Mouse (Mus musculus): ENCODE results near the gene Nkrf. TPM values are rescaled to one million over a fixed set of nuclear protein-coding genes. Genes with fewer than 3 reads are reported as not detected.

Nkrf gene
- total and polyA plus RNA-seq, 2 experiments from 2014 or later = 10.5 to 22.7 TPM

DNA sequence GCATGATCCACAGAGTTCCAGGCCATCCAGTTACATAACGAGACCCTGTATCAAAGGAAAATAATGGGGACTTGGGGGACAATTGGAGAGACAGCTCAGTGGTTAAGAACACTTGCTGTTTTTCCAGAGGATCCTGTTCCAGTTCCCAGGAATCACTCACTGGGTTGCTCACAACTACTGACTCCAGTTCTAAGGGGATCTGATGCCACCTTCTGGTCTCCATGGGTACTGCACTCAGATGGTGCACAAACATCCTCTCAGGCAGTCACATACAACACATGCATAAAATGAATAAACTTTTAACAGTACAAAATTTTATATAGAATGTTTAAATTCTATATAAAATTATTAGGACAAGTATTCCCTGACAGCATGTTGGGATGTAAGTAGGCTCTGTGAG, 18.0 kb downstream of the Nkrf start:
- Histone ChIP-seq H3K4me1 (ENCODE audit: insufficient read depth) (no peaks in the 10 kb centered on the region), H3K27ac (ENCODE audit: low read depth, low read length) (no peak overlapping the region), H3K4me2 (ENCODE audit: low read depth) (no peak overlapping the region), H3K27me3 (ENCODE audit: insufficient read depth, low read length) (no peaks in the 10 kb centered on the region), H3K9me3 (ENCODE audit: low read length) (no peaks in the 10 kb centered on the region), H3K4me3 (ENCODE audit: low read depth, low read length) (no peak overlapping the region), H3K36me3 (ENCODE audit: insufficient read depth) (no peaks in the 10 kb centered on the region), H3K9ac (no peak overlapping the region)
- no peak for DNase-seq
- TF ChIP-seq CTCF (IDR thresholded peaks at IDR 0.05; ENCODE audit: low read depth) = peak; percentile 48
- no peak for ATAC-seq
- WGBS = 91% methylated on average over 1 of the region's 1 CpGs

DNA sequence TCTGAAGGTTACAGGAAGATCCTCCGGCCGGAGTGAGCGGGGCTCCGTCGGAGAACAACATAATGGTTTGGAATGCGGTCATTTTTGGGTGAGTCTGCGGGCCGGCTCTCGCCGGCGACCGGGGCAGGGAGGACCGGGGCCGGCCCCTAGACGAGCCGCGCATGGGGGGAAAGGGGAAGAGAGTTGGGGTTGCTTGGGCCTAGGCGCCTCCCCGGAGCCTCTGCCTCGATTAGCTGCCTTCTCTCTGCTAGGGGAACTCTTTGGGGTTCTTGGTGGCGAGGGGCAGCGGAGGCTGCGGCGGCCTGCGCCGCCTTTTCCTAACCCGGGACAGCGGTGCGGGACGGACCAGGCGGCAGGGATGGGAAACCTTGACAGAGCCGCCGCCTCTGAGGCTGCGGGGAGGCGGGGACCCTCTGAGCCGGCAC, 28.0 kb downstream of the Nkrf start:
- Histone ChIP-seq H3K4me2 (ENCODE audit: low read depth) (peak overlapping the region; percentile 52), H3K4me1 (ENCODE audit: insufficient read depth) (no peaks in the 10 kb centered on the region), H3K9me3 (ENCODE audit: low read length) (no peaks in the 10 kb centered on the region), H3K27ac (ENCODE audit: low read depth, low read length) (peak overlapping the region; percentile 64; the same call in 1 of the 2 replicates), H3K27me3 (ENCODE audit: insufficient read depth, low read length) (no peaks in the 10 kb centered on the region), H3K36me3 (ENCODE audit: insufficient read depth) (no peaks in the 10 kb centered on the region), H3K9ac (peak overlapping the region; percentile 62), H3K4me3 (ENCODE audit: low read depth, low read length) (peak overlapping the region; percentile 58)
- peak; percentile 17 for DNase-seq
- TF ChIP-seq CTCF (IDR thresholded peaks at IDR 0.05; ENCODE audit: low read depth) = no peak
- 32% methylated on average over 29 of the region's 36 CpGs for WGBS
- ATAC-seq = peak; percentile 57

- H3K9me3 ChIP-seq (ENCODE audit: low read length) = no peaks in the 10 kb centered on the region
- peak overlapping the region; percentile 58 for H3K4me3 ChIP-seq (ENCODE audit: low read depth, low read length)
- DNase-seq = peak; percentile 82
- peak; percentile 98 for ATAC-seq
- H3K27me3 ChIP-seq (ENCODE audit: insufficient read depth, low read length) = no peaks in the 10 kb centered on the region
- H3K4me1 ChIP-seq (ENCODE audit: insufficient read depth) = no peaks in the 10 kb centered on the region
- TF ChIP-seq CTCF (IDR thresholded peaks at IDR 0.05; ENCODE audit: low read depth) = no peak
- 16% methylated on average over 57 of the region's 57 CpGs for WGBS
- no peaks in the 10 kb centered on the region for H3K36me3 ChIP-seq (ENCODE audit: insufficient read depth)
- peak overlapping the region; percentile 64; the same call in 1 of the 2 replicates for H3K27ac ChIP-seq (ENCODE audit: low read depth, low read length)
- H3K4me2 ChIP-seq (ENCODE audit: low read depth) = peak overlapping the region; percentile 52
- H3K9ac ChIP-seq = peak overlapping the region; percentile 62
Measured at GRCm38 (mm10) chrX:36874178-36874696, 28.5 kb downstream of the Nkrf start.

- H3K27me3 ChIP-seq (ENCODE audit: insufficient read depth, low read length) = no peaks in the 10 kb centered on the region
- TF ChIP-seq CTCF (IDR thresholded peaks at IDR 0.05; ENCODE audit: low read depth) = no peak
- no peak for ATAC-seq
- no peaks in the 10 kb centered on the region for H3K4me1 ChIP-seq (ENCODE audit: insufficient read depth)
- H3K4me2 ChIP-seq (ENCODE audit: low read depth) = peak within 1 kb of the TSS; percentile 52
- no peak for DNase-seq
- peak within 1 kb of the TSS; percentile 58 for H3K4me3 ChIP-seq (ENCODE audit: low read depth, low read length)
- H3K36me3 ChIP-seq (ENCODE audit: insufficient read depth) = no peaks in the 10 kb centered on the region
- H3K9me3 ChIP-seq (ENCODE audit: low read length) = no peaks in the 10 kb centered on the region
- peak within 1 kb of the TSS; percentile 62 for H3K9ac ChIP-seq
- WGBS = 24% methylated on average over 8 of the region's 8 CpGs
- peak within 1 kb of the TSS; percentile 64; the same call in 1 of the 2 replicates for H3K27ac ChIP-seq (ENCODE audit: low read depth, low read length)
Measured at GRCm38 (mm10) chrX:36873765-36874164, 28.9 kb downstream of the Nkrf start, which contains the start of the genes Ube2a and C330007P06Rik. Gene Ube2a, plus strand, starts transcription at chrX:36873900. Gene C330007P06Rik, minus strand, starts transcription at chrX:36874111.

- no peak for TF ChIP-seq CTCF (IDR thresholded peaks at IDR 0.05; ENCODE audit: low read depth)
- 78% methylated on average over 3 of the region's 3 CpGs for WGBS
- H3K9ac ChIP-seq = no peak overlapping the region
- no peaks in the 10 kb centered on the region for H3K4me1 ChIP-seq (ENCODE audit: insufficient read depth)
- no peaks in the 10 kb centered on the region for H3K36me3 ChIP-seq (ENCODE audit: insufficient read depth)
- H3K27me3 ChIP-seq (ENCODE audit: insufficient read depth, low read length) = no peaks in the 10 kb centered on the region
- no peaks in the 10 kb centered on the region for H3K9me3 ChIP-seq (ENCODE audit: low read length)
- no peak overlapping the region for H3K27ac ChIP-seq (ENCODE audit: low read depth, low read length)
- H3K4me2 ChIP-seq (ENCODE audit: low read depth) = no peak overlapping the region
- ATAC-seq (no peak), DNase-seq (no peak)
- no peak overlapping the region for H3K4me3 ChIP-seq (ENCODE audit: low read depth, low read length)
Measured at GRCm38 (mm10) chrX:36870372-36870771, 32.3 kb downstream of the Nkrf start.

- H3K4me3 ChIP-seq (ENCODE audit: low read depth, low read length) = peak overlapping the region; percentile 41
- H3K27me3 ChIP-seq (ENCODE audit: insufficient read depth, low read length) = no peaks in the 10 kb centered on the region
- no peak overlapping the region for H3K27ac ChIP-seq (ENCODE audit: low read depth, low read length)
- H3K9me3 ChIP-seq (ENCODE audit: low read length) = no peaks in the 10 kb centered on the region
- 55% methylated on average over 8 of the region's 8 CpGs for WGBS
- H3K36me3 ChIP-seq (ENCODE audit: insufficient read depth) = no peaks in the 10 kb centered on the region
- no peak overlapping the region for H3K9ac ChIP-seq
- 0 out of 2 replicates have a peak overlapping the region, but pooled peaks have one; percentile 30 for H3K4me2 ChIP-seq (ENCODE audit: low read depth)
- DNase-seq = no peak
- no peak for ATAC-seq
- H3K4me1 ChIP-seq (ENCODE audit: insufficient read depth) = no peaks in the 10 kb centered on the region
- TF ChIP-seq CTCF (IDR thresholded peaks at IDR 0.05; ENCODE audit: low read depth) = no peak
Measured at GRCm38 (mm10) chrX:36864609-36865328, 37.9 kb downstream of the Nkrf start.
